ENCODE assay signal across 23 mouse cellular contexts in genomic region chr9:23351400-23351799, GRCm38 (mm10).
"Had no signal": no experiment of that assay in that cellular context is flagged by ENCODE, and none has a peak within 500 bp of the region (broad histone marks: within the 10 kb centered on the region; RNA-seq: fewer than 3 reads in every experiment).

No protein-coding gene starts in this region.

- H3K4me3 ChIP-seq: heart, embryonic 13.5 days; heart, embryonic 15.5 days; hindbrain, embryonic 13.5 days; hindbrain, embryonic 15.5 days; kidney, embryonic 15.5 days; limb, embryonic 13.5 days; limb, embryonic 15.5 days; liver, embryonic 12.5 days had no signal

- DNase-seq: gastrocnemius, postnatal 14 days; gastrocnemius, postnatal 36 days; heart, adult 18-20 months; heart, postnatal 14 days; heart, postnatal 36 days; kidney, adult 11 months; kidney, adult 2 months; kidney, adult 9 months; kidney, postnatal 14 days; kidney, postnatal 36 days; layer of hippocampus, postnatal 36 days; left cerebral cortex, postnatal 4 days had no signal

- H3K27ac ChIP-seq: heart, embryonic 13.5 days; heart, embryonic 15.5 days; hindbrain, embryonic 13.5 days; hindbrain, embryonic 15.5 days; hindbrain, postnatal 0 days; kidney, embryonic 15.5 days; kidney, postnatal 0 days; limb, embryonic 13.5 days; limb, embryonic 15.5 days; liver, embryonic 12.5 days; liver, embryonic 14.5 days had no signal

- H3K4me1 ChIP-seq: hindbrain, embryonic 13.5 days; hindbrain, embryonic 15.5 days; kidney, embryonic 15.5 days; liver, embryonic 12.5 days had no signal

- H3K27me3 ChIP-seq: heart, embryonic 13.5 days; heart, embryonic 15.5 days; hindbrain, embryonic 13.5 days; hindbrain, embryonic 15.5 days; kidney, embryonic 15.5 days; limb, embryonic 13.5 days; limb, embryonic 15.5 days; liver, embryonic 12.5 days had no signal

- H3K36me3 ChIP-seq: heart, embryonic 13.5 days; heart, embryonic 15.5 days; hindbrain, embryonic 13.5 days; hindbrain, embryonic 15.5 days; kidney, embryonic 15.5 days; limb, embryonic 13.5 days; limb, embryonic 15.5 days; liver, embryonic 12.5 days had no signal

- H3K9me3 ChIP-seq: heart, embryonic 13.5 days; heart, embryonic 15.5 days; hindbrain, embryonic 13.5 days; hindbrain, embryonic 15.5 days; kidney, embryonic 15.5 days; limb, embryonic 13.5 days; limb, embryonic 15.5 days; liver, embryonic 12.5 days had no signal
